In the genomic region with DNA sequence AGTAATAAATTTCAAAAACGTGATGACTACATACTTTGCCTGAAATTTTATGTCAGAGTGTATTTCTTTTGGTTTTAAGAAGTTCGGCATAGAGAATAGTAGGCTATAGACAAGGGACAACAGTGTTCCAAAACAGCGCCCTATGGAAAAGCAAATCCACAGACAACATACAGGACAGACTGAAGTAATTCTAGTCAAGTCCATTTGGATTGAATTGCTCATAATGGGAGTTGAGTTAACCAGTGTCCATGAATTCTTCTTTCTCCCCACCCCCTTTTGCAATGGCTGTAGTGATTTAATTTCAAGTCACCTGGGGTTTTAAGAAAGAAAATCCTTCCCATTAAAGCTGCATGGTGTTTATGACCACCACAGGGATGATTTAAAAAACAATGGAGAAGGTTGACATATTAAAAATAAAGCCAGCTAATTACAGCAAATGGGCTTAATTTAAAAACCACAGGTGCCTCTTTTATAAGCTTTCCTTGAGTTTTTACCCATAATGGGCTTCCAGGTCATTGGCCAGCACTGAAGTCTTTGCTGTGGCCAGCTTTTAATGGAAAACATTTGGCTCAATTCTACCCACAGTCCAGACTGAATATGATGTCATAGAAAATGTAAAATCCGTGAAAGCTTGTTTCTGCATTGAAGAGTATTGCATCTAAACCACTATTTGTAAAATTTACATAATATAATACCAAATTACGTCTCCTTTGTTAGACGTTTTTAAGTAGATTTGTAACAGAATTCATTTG, we compare ENCODE assay signal across 19 mouse cellular contexts.
"Had no signal": no experiment of that assay in that cellular context is flagged by ENCODE, and none has a peak within 500 bp of the region (broad histone marks: within the 10 kb centered on the region; RNA-seq: fewer than 3 reads in every experiment).

No protein-coding gene starts in this region.

- DNase-seq: kidney, adult 8-10 months; kidney, postnatal 14 days; kidney, postnatal 4 days; liver, postnatal 0 days; lung, embryonic 14.5 days; retina, postnatal 1 day; right cerebral cortex, postnatal 25 days; spleen, adult 18-20 months; thymus, adult 18-20 months; thymus, postnatal 36 days had no signal

- H3K4me1 ChIP-seq: limb, embryonic 15.5 days; midbrain, embryonic 12.5 days; neural tube, embryonic 13.5 days had no signal

- ATAC-seq: liver, postnatal 0 days; lung, postnatal 0 days; midbrain, embryonic 16.5 days had no signal

- H3K27me3 ChIP-seq: limb, embryonic 15.5 days; midbrain, embryonic 12.5 days; neural tube, embryonic 13.5 days had no signal

- H3K9ac ChIP-seq: limb, embryonic 15.5 days; liver, embryonic 14.5 days; liver, postnatal 0 days; lung, embryonic 14.5 days; midbrain, embryonic 12.5 days; neural tube, embryonic 13.5 days had no signal

- H3K36me3 ChIP-seq: limb, embryonic 15.5 days; midbrain, embryonic 12.5 days; neural tube, embryonic 13.5 days had no signal

- H3K4me2 ChIP-seq: limb, embryonic 15.5 days; liver, embryonic 11.5 days; lung, embryonic 14.5 days; midbrain, embryonic 12.5 days; neural tube, embryonic 13.5 days had no signal

- H3K27ac ChIP-seq: limb, embryonic 15.5 days; liver, embryonic 14.5 days; macrophage; midbrain, embryonic 12.5 days; neural tube, embryonic 13.5 days had no signal

- H3K4me3 ChIP-seq: limb, embryonic 15.5 days; midbrain, embryonic 12.5 days; myocyte; neural tube, embryonic 13.5 days had no signal

- H3K9me3 ChIP-seq: limb, embryonic 15.5 days; midbrain, embryonic 12.5 days; neural tube, embryonic 13.5 days had no signal
